Mouse (Mus musculus) stomach, postnatal 0 days (tissue): ENCODE results near the gene Gpr68.

Source experiments
- CTCF ChIP-seq: IDR thresholded peaks from 2 replicates; pipeline ENCODE4 v1.5.1; 2016; ENCODE audit warnings: antibody characterized with exemption, low read depth, mild to moderate bottlenecking, moderate library complexity
- EP300 ChIP-seq: optimal IDR thresholded peaks from 2 replicates; pipeline ENCODE3; 2016; ENCODE audit warnings: antibody characterized with exemption

GRCm38 (mm10) chr12:100949146-100949545 lies 41.1 kb upstream of the Gpr68 start:
- TF ChIP-seq CTCF (no peak), EP300 (no peak)
